Mouse (Mus musculus): ENCODE measurements around the gene Abcc12. TPM values are rescaled to one million over a fixed set of nuclear protein-coding genes. Genes with fewer than 3 reads are reported as not detected.

Abcc12 gene
- total RNA-seq, 1 experiment: 0.36 TPM

GRCm38 (mm10) chr8:86560688-86561065 lies 19.8 kb downstream of the Abcc12 start:
- H3K4me3 ChIP-seq (ENCODE audit: insufficient read depth in 1 of 2, low read depth in 1 of 2, low read length in 2 of 2, poor library complexity in 1 of 2, severe bottlenecking in 1 of 2): no peak overlapping the region
- H3K36me3 ChIP-seq (ENCODE audit: control insufficient read depth, insufficient read depth, low read length, poor library complexity, severe bottlenecking): no peaks in the 10 kb centered on the region
- no peak for DNase-seq (ENCODE audit: low read depth, low spot score)
- peaks cover 2 to 11% of the 10 kb centered on the region in 2 experiments; a peak in 3 of 4 replicates for H3K4me1 ChIP-seq (ENCODE audit: control insufficient read depth in 2 of 2, insufficient read depth in 2 of 2, low read length in 2 of 2, poor library complexity in 1 of 2)
- H3K9me3 ChIP-seq (ENCODE audit: control insufficient read depth, insufficient read depth, low read depth, low read length): no peaks in the 10 kb centered on the region
- no peak overlapping the region for H3K27ac ChIP-seq (ENCODE audit: insufficient read depth, low read depth, low read length, poor library complexity, severe bottlenecking)
- no peak overlapping the region for H3K9ac ChIP-seq (ENCODE audit: insufficient read depth, low read depth, low read length, poor library complexity, severe bottlenecking)
- in situ Hi-C loops (cut with MboI; ENCODE audit: low sequenced_read_pairs in 2 of 2, unreplicated experiment in 2 of 2): no loop called here
- TF ChIP-seq HCFC1 (IDR thresholded peaks at IDR 0.05; ENCODE audit: borderline replicate concordance, insufficient read depth, low read length) (no peak), ZNF384 (IDR thresholded peaks at IDR 0.05; ENCODE audit: low read depth, low read length) (no peak)

GRCm38 (mm10) chr8:86559947-86560687 lies 20.4 kb downstream of the Abcc12 start:
- TF ChIP-seq ZNF384 (IDR thresholded peaks at IDR 0.05; ENCODE audit: low read depth, low read length) (no peak), HCFC1 (IDR thresholded peaks at IDR 0.05; ENCODE audit: borderline replicate concordance, insufficient read depth, low read length) (no peak), MAFK (IDR thresholded peaks at IDR 0.05; ENCODE audit: insufficient read depth, low read depth, low read length) (no peak), CHD2 (IDR thresholded peaks at IDR 0.05; ENCODE audit: low read depth, low read length) (no peak), ZC3H11A (IDR thresholded peaks at IDR 0.05; ENCODE audit: borderline replicate concordance, low read depth, low read length) (no peak)
- Histone ChIP-seq H3K9ac (ENCODE audit: insufficient read depth, low read depth, low read length, poor library complexity, severe bottlenecking) (0 out of 2 replicates have a peak overlapping the region, but pooled peaks have one; percentile 19), H3K36me3 (ENCODE audit: control insufficient read depth, insufficient read depth, low read length, poor library complexity, severe bottlenecking) (no peaks in the 10 kb centered on the region), H3K27ac (ENCODE audit: insufficient read depth, low read depth, low read length, poor library complexity, severe bottlenecking) (no peak overlapping the region), H3K4me1 (ENCODE audit: control insufficient read depth in 2 of 2, insufficient read depth in 2 of 2, low read length in 2 of 2, poor library complexity in 1 of 2) (peaks cover 2 to 11% of the 10 kb centered on the region in 2 experiments; a peak in 3 of 4 replicates), H3K9me3 (ENCODE audit: control insufficient read depth, insufficient read depth, low read depth, low read length) (no peaks in the 10 kb centered on the region), H3K4me3 (ENCODE audit: insufficient read depth in 1 of 2, low read depth in 1 of 2, low read length in 2 of 2, poor library complexity in 1 of 2, severe bottlenecking in 1 of 2) (peak overlapping the region in 1 of 2 experiments; percentile 33; a peak in 1 of 4 replicates)
- no peak for DNase-seq (ENCODE audit: low read depth, low spot score)
- in situ Hi-C loops (cut with MboI; ENCODE audit: low sequenced_read_pairs in 2 of 2, unreplicated experiment in 2 of 2): no loop called here

GRCm38 (mm10) chr8:86557186-86558045 lies 23.1 kb downstream of the Abcc12 start:
- Histone ChIP-seq H3K9me3 (ENCODE audit: control insufficient read depth, insufficient read depth, low read depth, low read length) (no peaks in the 10 kb centered on the region), H3K36me3 (ENCODE audit: control insufficient read depth, insufficient read depth, low read length, poor library complexity, severe bottlenecking) (no peaks in the 10 kb centered on the region), H3K27ac (ENCODE audit: insufficient read depth, low read depth, low read length, poor library complexity, severe bottlenecking) (no peak overlapping the region), H3K9ac (ENCODE audit: insufficient read depth, low read depth, low read length, poor library complexity, severe bottlenecking) (no peak overlapping the region), H3K4me3 (ENCODE audit: insufficient read depth in 1 of 2, low read depth in 1 of 2, low read length in 2 of 2, poor library complexity in 1 of 2, severe bottlenecking in 1 of 2) (no peak overlapping the region), H3K4me1 (ENCODE audit: control insufficient read depth in 2 of 2, insufficient read depth in 2 of 2, low read length in 2 of 2, poor library complexity in 1 of 2) (peaks cover 2 to 11% of the 10 kb centered on the region in 2 experiments; a peak in 3 of 4 replicates)
- TF ChIP-seq ZC3H11A (IDR thresholded peaks at IDR 0.05; ENCODE audit: borderline replicate concordance, low read depth, low read length) (no peak), MAFK (IDR thresholded peaks at IDR 0.05; ENCODE audit: insufficient read depth, low read depth, low read length) (no peak), HCFC1 (IDR thresholded peaks at IDR 0.05; ENCODE audit: borderline replicate concordance, insufficient read depth, low read length) (no peak), ZNF384 (IDR thresholded peaks at IDR 0.05; ENCODE audit: low read depth, low read length) (no peak), CHD2 (IDR thresholded peaks at IDR 0.05; ENCODE audit: low read depth, low read length) (no peak)
- in situ Hi-C loops (cut with MboI; ENCODE audit: low sequenced_read_pairs in 2 of 2, unreplicated experiment in 2 of 2): no loop called here
- no peak for DNase-seq (ENCODE audit: low read depth, low spot score)

GRCm38 (mm10) chr8:86555564-86555963 lies 24.9 kb downstream of the Abcc12 start:
- H3K9ac ChIP-seq (ENCODE audit: insufficient read depth, low read depth, low read length, poor library complexity, severe bottlenecking): no peak overlapping the region
- no peak overlapping the region for H3K4me3 ChIP-seq (ENCODE audit: insufficient read depth in 1 of 2, low read depth in 1 of 2, low read length in 2 of 2, poor library complexity in 1 of 2, severe bottlenecking in 1 of 2)
- no peak overlapping the region for H3K27ac ChIP-seq (ENCODE audit: insufficient read depth, low read depth, low read length, poor library complexity, severe bottlenecking)
- in situ Hi-C loops (cut with MboI; ENCODE audit: low sequenced_read_pairs in 2 of 2, unreplicated experiment in 2 of 2): no loop called here
- no peaks in the 10 kb centered on the region for H3K36me3 ChIP-seq (ENCODE audit: control insufficient read depth, insufficient read depth, low read length, poor library complexity, severe bottlenecking)
- TF ChIP-seq MAFK (IDR thresholded peaks at IDR 0.05; ENCODE audit: insufficient read depth, low read depth, low read length): no peak
- no peak for TF ChIP-seq HCFC1 (IDR thresholded peaks at IDR 0.05; ENCODE audit: borderline replicate concordance, insufficient read depth, low read length)
- TF ChIP-seq CHD2 (IDR thresholded peaks at IDR 0.05; ENCODE audit: low read depth, low read length): no peak
- no peak for TF ChIP-seq ZC3H11A (IDR thresholded peaks at IDR 0.05; ENCODE audit: borderline replicate concordance, low read depth, low read length)
- TF ChIP-seq ZNF384 (IDR thresholded peaks at IDR 0.05; ENCODE audit: low read depth, low read length): no peak
- H3K4me1 ChIP-seq (ENCODE audit: control insufficient read depth in 2 of 2, insufficient read depth in 2 of 2, low read length in 2 of 2, poor library complexity in 1 of 2): peaks cover 2 to 5% of the 10 kb centered on the region in 2 experiments; a peak in 3 of 4 replicates
- no peaks in the 10 kb centered on the region for H3K9me3 ChIP-seq (ENCODE audit: control insufficient read depth, insufficient read depth, low read depth, low read length)
- DNase-seq (ENCODE audit: low read depth, low spot score): no peak

Measured in ES-E14 (cell line).